Mouse (Mus musculus): ENCODE results near the gene Zfp697.

GRCm38 (mm10) chr3:98374980-98375379 is 7.3 kb upstream of the Zfp697 start:
- TF ChIP-seq CTCF (IDR thresholded peaks at IDR 0.05; ENCODE audit: low read depth) (no peak), EP300 (IDR thresholded peaks at IDR 0.05; ENCODE audit: low read depth) (no peak)

Measured in liver, embryonic 14.5 days (tissue).